Mouse (Mus musculus) bone marrow, adult 2 months (tissue): ENCODE results near the gene Khdc4.

Source experiments
- CTCF ChIP-seq: fragments of 200-500 bp; IDR thresholded peaks from 2 replicates; pipeline ENCODE4 v1.5.1; 2011; ENCODE audit warnings: low read length, control low read depth; ENCODE audit not compliant: control insufficient read depth, insufficient read depth
- POLR2A ChIP-seq: fragments of 200-500 bp; IDR thresholded peaks from 2 replicates; pipeline ENCODE4 v1.6.1; 2011; ENCODE audit warnings: low read depth, mild to moderate bottlenecking, control low read depth, low read length, borderline replicate concordance; ENCODE audit not compliant: control insufficient read depth

DNA sequence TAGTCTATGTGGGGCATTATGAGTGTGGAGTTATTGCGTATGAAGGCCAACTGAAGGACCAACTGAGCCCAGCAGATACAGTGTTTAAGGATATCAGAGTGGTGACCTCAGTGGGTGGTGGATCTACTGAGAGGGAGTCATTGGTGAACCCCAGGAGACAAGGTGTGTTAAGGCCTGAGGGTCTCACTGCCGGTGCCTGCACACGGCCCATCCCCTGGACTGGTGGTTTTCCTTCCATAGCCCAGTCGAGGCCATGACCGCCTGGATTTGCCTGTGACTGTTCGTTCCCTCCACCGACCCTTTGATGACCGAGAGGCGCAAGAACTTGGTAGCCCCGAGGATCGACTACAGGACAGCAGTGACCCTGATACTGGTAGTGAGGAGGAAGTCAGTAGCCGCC is 39.7 kb upstream of the Khdc4 start:
- TF ChIP-seq CTCF, result no peak
- no peak for TF ChIP-seq POLR2A
